Mouse (Mus musculus): ENCODE measurements around the gene Iah1.

GRCm38 (mm10) chr12:21305741-21306140 is 10.4 kb upstream of the Iah1 start:
- TF ChIP-seq CTCF (IDR thresholded peaks at IDR 0.05; ENCODE audit: low read depth), result no peak
- TF ChIP-seq EP300 (optimal IDR thresholded peaks at IDR 0.05), result no peak

Data from stomach, postnatal 0 days (tissue).